8 mouse cellular contexts compared by ENCODE assay signal in genomic region chr17:35166352-35167035, GRCm38 (mm10). TPM values are rescaled to one million over a fixed set of nuclear protein-coding genes. Genes with fewer than 3 reads are reported as not detected.
DNase-seq lines count a peak whose midpoint lies in the region; ATAC-seq and TF ChIP-seq lines count a peak whose summit lies in the region.

No protein-coding gene starts in this region.

- peaks cover 31% of the 10 kb centered on the region for H3K4me1 ChIP-seq in forebrain, embryonic 12.5 days
- peaks cover 31% of the 10 kb centered on the region for H3K4me1 ChIP-seq in limb, embryonic 10.5 days
- H3K4me1 ChIP-seq in midbrain, embryonic 14.5 days (ENCODE audit: control insufficient read depth, insufficient read depth, low read length): peaks cover 31% of the 10 kb centered on the region
- H3K4me1 ChIP-seq in stomach, postnatal 0 days (replicated peaks; ENCODE audit: control insufficient read depth, insufficient read depth): peaks cover 5% of the 10 kb centered on the region

- TF ChIP-seq CTCF in stomach, postnatal 0 days (IDR thresholded peaks at IDR 0.05; ENCODE audit: low read depth): peak; percentile 84

- 72% methylated on average over 8 of the region's 8 CpGs for WGBS in forebrain, embryonic 12.5 days
- 76% methylated on average over 8 of the region's 8 CpGs for WGBS in limb, embryonic 10.5 days
- WGBS in midbrain, embryonic 14.5 days: 70% methylated on average over 8 of the region's 8 CpGs
- WGBS in stomach, postnatal 0 days: 64% methylated on average over 8 of the region's 8 CpGs

- peak overlapping the region; percentile 99; the same call in 1 of the 2 replicates for H3K4me3 ChIP-seq in forebrain, embryonic 12.5 days (replicated peaks)
- peak overlapping the region; percentile 98 for H3K4me3 ChIP-seq in limb, embryonic 10.5 days
- H3K4me3 ChIP-seq in midbrain, embryonic 14.5 days (replicated peaks; ENCODE audit: low read depth, low read length): peak overlapping the region; percentile 100; the same call in 1 of the 2 replicates
- no peak overlapping the region for H3K4me3 ChIP-seq in stomach, postnatal 0 days (ENCODE audit: low read depth, low read length)

- no peak for TF ChIP-seq EP300 in stomach, postnatal 0 days (optimal IDR thresholded peaks at IDR 0.05)

- H3K27ac ChIP-seq in forebrain, embryonic 12.5 days: peak overlapping the region; percentile 98
- H3K27ac ChIP-seq in limb, embryonic 10.5 days: peak overlapping the region; percentile 99
- H3K27ac ChIP-seq in midbrain, embryonic 14.5 days (replicated peaks; ENCODE audit: low read depth, low read length): peak overlapping the region; percentile 96
- 0 out of 2 replicates have a peak overlapping the region, but pooled peaks have one; percentile 30 for H3K27ac ChIP-seq in stomach, postnatal 0 days (replicated peaks)

- peak overlapping the region; percentile 43; the same call in 1 of the 2 replicates for H3K9ac ChIP-seq in forebrain, embryonic 12.5 days
- H3K9ac ChIP-seq in midbrain, embryonic 14.5 days (replicated peaks; ENCODE audit: low read length): peak overlapping the region; percentile 60; the same call in 1 of the 2 replicates
- H3K9ac ChIP-seq in stomach, postnatal 0 days (ENCODE audit: low read length): no peak overlapping the region

- H3K4me2 ChIP-seq in forebrain, embryonic 12.5 days: peak overlapping the region; percentile 96
- peak overlapping the region; percentile 98 for H3K4me2 ChIP-seq in midbrain, embryonic 14.5 days (ENCODE audit: low read length)
- H3K4me2 ChIP-seq in stomach, postnatal 0 days (replicated peaks; ENCODE audit: low read depth): no peak overlapping the region

- no peaks in the 10 kb centered on the region for H3K27me3 ChIP-seq in forebrain, embryonic 12.5 days
- H3K27me3 ChIP-seq in limb, embryonic 10.5 days (ENCODE audit: low read depth, poor library complexity, severe bottlenecking): no peaks in the 10 kb centered on the region
- no peaks in the 10 kb centered on the region for H3K27me3 ChIP-seq in midbrain, embryonic 14.5 days (ENCODE audit: control insufficient read depth, insufficient read depth, low read length)
- H3K27me3 ChIP-seq in stomach, postnatal 0 days (ENCODE audit: control insufficient read depth, insufficient read depth, low read length): no peaks in the 10 kb centered on the region

- no peaks in the 10 kb centered on the region for H3K9me3 ChIP-seq in forebrain, embryonic 12.5 days
- H3K9me3 ChIP-seq in limb, embryonic 10.5 days (replicated peaks): no peaks in the 10 kb centered on the region
- H3K9me3 ChIP-seq in midbrain, embryonic 14.5 days (ENCODE audit: control insufficient read depth, low read length): no peaks in the 10 kb centered on the region
- no peaks in the 10 kb centered on the region for H3K9me3 ChIP-seq in stomach, postnatal 0 days (ENCODE audit: control insufficient read depth, low read length)

- DNase-seq in adrenal gland, postnatal 14 days: peak; percentile 74
- DNase-seq in adrenal gland, adult 8-10 months: no peak
- peak; percentile 90 for DNase-seq in brain, adult 2 months (ENCODE audit: low read depth, low spot score)
- no peak for DNase-seq in limb, embryonic 10.5 days (ENCODE audit: low spot score)
- DNase-seq in midbrain, embryonic 14.5 days: peak; percentile 90
- DNase-seq in stomach, postnatal 0 days (ENCODE audit: low spot score): peak; percentile 73

- no peak for ATAC-seq in forebrain, embryonic 12.5 days (ENCODE audit: low FRiP score)
- peak; percentile 15 for ATAC-seq in inflammation-experienced regulatory T-cells, adult 6 months
- no peak for ATAC-seq in midbrain, embryonic 14.5 days (ENCODE audit: low FRiP score, low TSS enrichment)
- ATAC-seq in stomach, postnatal 0 days (ENCODE audit: low FRiP score, low TSS enrichment): peak; percentile 8; the same call in 1 of the 2 replicates

- peaks cover 13% of the 10 kb centered on the region for H3K36me3 ChIP-seq in forebrain, embryonic 12.5 days (replicated peaks)
- H3K36me3 ChIP-seq in limb, embryonic 10.5 days: peaks cover 15% of the 10 kb centered on the region
- H3K36me3 ChIP-seq in midbrain, embryonic 14.5 days (ENCODE audit: control insufficient read depth, insufficient read depth, low read length): peaks cover 8% of the 10 kb centered on the region
- H3K36me3 ChIP-seq in stomach, postnatal 0 days (ENCODE audit: control insufficient read depth, insufficient read depth, low read length): peaks cover 6% of the 10 kb centered on the region; the same call in 1 of the 2 replicates

RNA-seq across cellular contexts. Expression of gene Prrc2a, which starts 1.8 kb away (rescaled TPM):
- total RNA-seq in adrenal gland, postnatal 14 days (2021): 246 and 247 TPM in 2 replicates
- total RNA-seq in adrenal gland, adult 8-10 months (2022): 100 to 1,000 TPM; 241 to 340 (median 274) TPM
- 221 and 231 TPM in 2 replicates for polyA plus RNA-seq in forebrain, embryonic 12.5 days (2016; fragmentation: Nextera tagmentation; extraction: Ambion mirVana)
- 100 to 1,000 TPM in 1 of 3 experiments, 10 to 100 TPM in 2; 47.1 to 105 (median 47.2) TPM for polyA plus RNA-seq in inflammation-experienced regulatory T-cells, adult 6 months (2017; shearing (Covaris generic))
- polyA plus RNA-seq in limb, embryonic 10.5 days (2016; fragmentation: Nextera tagmentation; extraction: Ambion mirVana): 213 and 229 TPM in 2 replicates
- 191 and 194 TPM in 2 replicates for polyA plus RNA-seq in midbrain, embryonic 14.5 days (2014; fragmentation: Nextera tagmentation; extraction: Ambion mirVana)
- 45.4 and 49.3 TPM in 2 replicates for polyA plus RNA-seq in stomach, postnatal 0 days (2015; fragmentation: Nextera tagmentation; extraction: Ambion mirVana)

RNA-seq across cellular contexts. Expression of gene Aif1, which starts 9.4 kb away (rescaled TPM):
- 3.3 and 5.6 TPM in 2 replicates for total RNA-seq in adrenal gland, postnatal 14 days (2021)
- 10 to 100 TPM in 2 of 4 experiments, 1 to 10 TPM in 2; 5.5 to 14.5 (median 10.5) TPM for total RNA-seq in adrenal gland, adult 8-10 months (2022)
- polyA plus RNA-seq in forebrain, embryonic 12.5 days (2016; fragmentation: Nextera tagmentation; extraction: Ambion mirVana): 4.3 and 4.9 TPM in 2 replicates
- polyA plus RNA-seq in inflammation-experienced regulatory T-cells, adult 6 months (2017; shearing (Covaris generic)): 1 to 10 TPM in 2 of 3 experiments, under 1 TPM in 1; 0.79 to 5.4 (median 2.1) TPM
- 1.5 and 1.8 TPM in 2 replicates for polyA plus RNA-seq in limb, embryonic 10.5 days (2016; fragmentation: Nextera tagmentation; extraction: Ambion mirVana)
- polyA plus RNA-seq in midbrain, embryonic 14.5 days (2014; fragmentation: Nextera tagmentation; extraction: Ambion mirVana): 3.3 and 8.8 TPM in 2 replicates
- polyA plus RNA-seq in stomach, postnatal 0 days (2015; fragmentation: Nextera tagmentation; extraction: Ambion mirVana): 24.3 and 25.2 TPM in 2 replicates

RNA-seq across cellular contexts. Expression of gene Lst1, which starts 21.7 kb away (rescaled TPM):
- 5.6 and 11.9 TPM in 2 replicates for total RNA-seq in adrenal gland, postnatal 14 days (2021)
- total RNA-seq in adrenal gland, adult 8-10 months (2022): 10 to 100 TPM in 1 of 4 experiments, 1 to 10 TPM in 3; 4.7 to 11.3 (median 8.2) TPM
- 4.0 and 4.8 TPM in 2 replicates for polyA plus RNA-seq in forebrain, embryonic 12.5 days (2016; fragmentation: Nextera tagmentation; extraction: Ambion mirVana)
- 10 to 100 TPM in 1 of 3 experiments, 1 to 10 TPM in 2; 6.4 to 11.2 (median 8.8) TPM for polyA plus RNA-seq in inflammation-experienced regulatory T-cells, adult 6 months (2017; shearing (Covaris generic))
- polyA plus RNA-seq in limb, embryonic 10.5 days (2016; fragmentation: Nextera tagmentation; extraction: Ambion mirVana): 1.6 and 2.0 TPM in 2 replicates
- polyA plus RNA-seq in midbrain, embryonic 14.5 days (2014; fragmentation: Nextera tagmentation; extraction: Ambion mirVana): 3.8 and 9.0 TPM in 2 replicates
- 17.5 and 19.3 TPM in 2 replicates for polyA plus RNA-seq in stomach, postnatal 0 days (2015; fragmentation: Nextera tagmentation; extraction: Ambion mirVana)

RNA-seq across cellular contexts. Expression of gene Ltb, which starts 27.7 kb away (rescaled TPM):
- 4.3 and 35.6 TPM in 2 replicates for total RNA-seq in adrenal gland, postnatal 14 days (2021)
- 10 to 100 TPM in 1 of 4 experiments, 1 to 10 TPM in 3; 1.3 to 10.3 (median 4.5) TPM for total RNA-seq in adrenal gland, adult 8-10 months (2022)
- polyA plus RNA-seq in forebrain, embryonic 12.5 days (2016; fragmentation: Nextera tagmentation; extraction: Ambion mirVana): not detected in 2 replicates
- 100 to 1,000 TPM; 112 to 242 (median 186) TPM for polyA plus RNA-seq in inflammation-experienced regulatory T-cells, adult 6 months (2017; shearing (Covaris generic))
- polyA plus RNA-seq in limb, embryonic 10.5 days (2016; fragmentation: Nextera tagmentation; extraction: Ambion mirVana): 0.38 and 0.45 TPM in 2 replicates
- 0.74 and 0.84 TPM in 2 replicates for polyA plus RNA-seq in midbrain, embryonic 14.5 days (2014; fragmentation: Nextera tagmentation; extraction: Ambion mirVana)
- polyA plus RNA-seq in stomach, postnatal 0 days (2015; fragmentation: Nextera tagmentation; extraction: Ambion mirVana): 0.63 and 0.78 TPM in 2 replicates

RNA-seq across cellular contexts. Expression of gene Bag6, which starts 31.5 kb away (rescaled TPM):
- total RNA-seq in adrenal gland, postnatal 14 days (2021): 357 and 375 TPM in 2 replicates
- total RNA-seq in adrenal gland, adult 8-10 months (2022): 100 to 1,000 TPM; 354 to 477 (median 417) TPM
- polyA plus RNA-seq in forebrain, embryonic 12.5 days (2016; fragmentation: Nextera tagmentation; extraction: Ambion mirVana): 88.9 and 97.8 TPM in 2 replicates
- 10 to 100 TPM; 25.4 to 33.8 (median 29.1) TPM for polyA plus RNA-seq in inflammation-experienced regulatory T-cells, adult 6 months (2017; shearing (Covaris generic))
- 74.2 and 74.7 TPM in 2 replicates for polyA plus RNA-seq in limb, embryonic 10.5 days (2016; fragmentation: Nextera tagmentation; extraction: Ambion mirVana)
- polyA plus RNA-seq in midbrain, embryonic 14.5 days (2014; fragmentation: Nextera tagmentation; extraction: Ambion mirVana): 122 and 136 TPM in 2 replicates
- polyA plus RNA-seq in stomach, postnatal 0 days (2015; fragmentation: Nextera tagmentation; extraction: Ambion mirVana): 28.1 and 30.6 TPM in 2 replicates

Comparison
In these comparisons a context has a peak if more than half of its experiments do, and no peak if none do; other contexts are left out.
1. DNase-seq: peak in adrenal gland, postnatal 14 days (single experiment), brain, adult 2 months (single experiment), midbrain, embryonic 14.5 days (single experiment) and stomach, postnatal 0 days (single experiment); none in adrenal gland, adult 8-10 months (single experiment) and limb, embryonic 10.5 days (single experiment).
2. ATAC-seq: peak in inflammation-experienced regulatory T-cells, adult 6 months (single experiment) and stomach, postnatal 0 days (single experiment); none in forebrain, embryonic 12.5 days (single experiment) and midbrain, embryonic 14.5 days (single experiment).
3. H3K27ac ChIP-seq: peak in every context shown above with its lines; median percentile 99 in limb, embryonic 10.5 days; 98 in forebrain, embryonic 12.5 days; 96 in midbrain, embryonic 14.5 days; 30 in stomach, postnatal 0 days.